Mouse (Mus musculus): ENCODE data around the gene Rnh1.

DNA sequence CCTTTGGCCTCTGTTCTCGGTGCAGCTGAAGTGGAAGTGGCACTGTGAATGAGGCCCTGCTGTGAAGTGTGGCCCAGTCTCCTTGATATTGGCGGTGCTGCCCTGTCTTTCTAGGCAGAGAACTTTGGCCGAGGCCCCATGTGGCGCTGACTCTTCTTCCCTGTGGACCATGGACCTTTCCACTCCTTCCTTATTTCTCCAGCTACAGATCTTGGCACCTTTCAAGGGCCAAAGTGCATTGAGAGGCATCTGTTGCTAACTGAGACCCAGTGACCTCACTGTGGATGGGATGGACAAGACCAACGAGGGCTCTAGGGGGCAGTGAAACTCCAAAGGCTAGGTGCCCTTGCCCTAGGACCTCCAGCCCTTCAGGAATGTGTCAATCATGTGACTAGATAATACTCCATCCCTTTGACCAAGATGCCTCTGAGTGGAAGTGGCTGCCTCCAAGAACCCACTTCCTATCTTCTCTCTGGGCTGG is 51.6 kb downstream of the Rnh1 start:
- TF ChIP-seq RCOR1 (conservative IDR thresholded peaks at IDR 0.05; ENCODE audit: low read depth, low read length), result no peak
- no peak for TF ChIP-seq NRF1 (IDR thresholded peaks at IDR 0.05; ENCODE audit: low read depth, low read length)
- TF ChIP-seq TCF12 (IDR thresholded peaks at IDR 0.05; ENCODE audit: low read depth, low read length), result no peak
- no peak for TF ChIP-seq POLR2A (IDR thresholded peaks at IDR 0.05; ENCODE audit: low read depth, low read length)

All from CH12.LX (cell line).